Mouse (Mus musculus) embryonic fibroblast, embryonic 13.5 days (primary cell): ENCODE measurements around the gene Srsf1.

Experiments
- CTCF ChIP-seq: IDR thresholded peaks from 2 replicates; pipeline ENCODE4 v1.5.1; 2011; ENCODE audit warnings: mild to moderate bottlenecking, control low read depth, low read length, moderate library complexity, borderline replicate concordance; ENCODE audit not compliant: insufficient read depth
- POLR2A ChIP-seq: IDR thresholded peaks from 2 replicates; pipeline ENCODE4 v1.6.1; 2011; ENCODE audit warnings: low read depth, mild to moderate bottlenecking, control low read depth, low read length, moderate library complexity

GRCm38 (mm10) chr11:88055777-88056176 lies 8.6 kb downstream of the Srsf1 start:
- TF ChIP-seq POLR2A (no peak), CTCF (no peak)
